Mouse (Mus musculus) liver, adult 2 months (tissue): Measurements from ENCODE around the gene Pomgnt1.

Source experiments
- CTCF ChIP-seq: fragments of 200-500 bp; IDR thresholded peaks from 2 replicates; pipeline ENCODE4 v1.5.1; 2011; ENCODE audit warnings: low read depth, low read length, control low read depth
- POLR2A ChIP-seq: fragments of 200-500 bp; IDR thresholded peaks from 2 replicates; pipeline ENCODE4 v1.6.1; 2011; ENCODE audit warnings: low read length, control low read depth; ENCODE audit not compliant: insufficient read depth; ENCODE audit errors: extremely low read depth

DNA sequence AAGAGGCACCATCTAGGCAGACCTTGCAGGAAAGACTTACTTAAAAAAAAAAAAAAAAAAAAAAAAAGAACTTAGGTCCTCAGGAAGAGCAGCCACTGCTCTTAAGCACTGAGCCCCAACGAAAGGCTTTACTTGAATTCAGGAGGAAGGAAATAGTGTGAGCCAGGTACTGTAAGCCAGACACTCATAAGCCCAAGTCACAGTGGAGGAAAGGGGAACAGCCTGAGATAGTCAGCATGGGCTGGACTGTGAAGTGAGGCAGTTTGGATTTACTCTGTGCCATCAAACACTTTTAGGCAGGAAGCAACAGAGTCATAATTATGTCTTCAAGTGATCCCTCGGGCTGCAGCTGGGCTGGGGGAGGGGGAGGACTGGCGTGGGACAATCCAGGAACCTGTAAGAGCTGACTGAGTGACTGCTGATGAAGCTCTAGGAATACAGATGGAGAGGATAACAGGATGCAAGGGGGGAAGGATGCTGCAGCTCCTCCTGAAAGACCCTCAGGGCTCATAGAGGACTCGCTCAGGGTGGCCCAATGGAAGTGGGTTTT is 68.7 kb downstream of the Pomgnt1 start:
- no peak for TF ChIP-seq CTCF
- no peak for TF ChIP-seq POLR2A
